Mouse (Mus musculus): ENCODE data around the gene Zbtb20. TPM values are rescaled to one million over a fixed set of nuclear protein-coding genes. Genes with fewer than 3 reads are reported as not detected.

Zbtb20 gene
- polyA plus RNA-seq, 1 experiment: 11.2 TPM

DNA sequence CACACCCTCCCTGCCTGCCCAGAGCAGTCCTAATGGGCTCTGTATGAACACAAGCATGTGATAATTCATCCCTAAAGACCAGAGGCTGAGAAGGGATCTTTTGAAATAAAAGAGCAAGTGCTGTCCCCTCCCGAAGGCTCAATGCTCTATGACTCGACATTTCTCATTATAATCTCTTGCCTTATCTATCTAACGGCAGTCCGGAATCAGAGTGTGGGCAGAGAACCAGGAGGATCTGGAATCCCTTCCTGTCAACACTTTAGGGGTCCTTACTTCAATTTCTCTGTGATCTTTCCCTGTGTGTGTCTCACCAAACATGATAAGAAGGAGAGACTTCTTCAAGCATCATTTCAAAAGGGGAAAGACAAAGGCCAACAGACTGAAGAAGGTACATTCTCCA, 770.2 kb downstream of the Zbtb20 start:
- no peaks in the 10 kb centered on the region; the same call in 1 of the 2 replicates for H3K4me1 ChIP-seq (ENCODE audit: control insufficient read depth, insufficient read depth, low read length)
- H3K27ac ChIP-seq (ENCODE audit: control insufficient read depth, insufficient read depth, low read depth, low read length, poor library complexity): no peak overlapping the region
- TF ChIP-seq CTCF (IDR thresholded peaks at IDR 0.05; ENCODE audit: control insufficient read depth, insufficient read depth, low read length) (no peak), POLR2A (IDR thresholded peaks at IDR 0.05; ENCODE audit: borderline replicate concordance, control insufficient read depth, low read depth, low read length) (no peak)
- 65% methylated on average over 4 of the region's 4 CpGs for WGBS
- no peak overlapping the region for H3K4me3 ChIP-seq (replicated peaks; ENCODE audit: control insufficient read depth, low read depth, low read length)

DNA sequence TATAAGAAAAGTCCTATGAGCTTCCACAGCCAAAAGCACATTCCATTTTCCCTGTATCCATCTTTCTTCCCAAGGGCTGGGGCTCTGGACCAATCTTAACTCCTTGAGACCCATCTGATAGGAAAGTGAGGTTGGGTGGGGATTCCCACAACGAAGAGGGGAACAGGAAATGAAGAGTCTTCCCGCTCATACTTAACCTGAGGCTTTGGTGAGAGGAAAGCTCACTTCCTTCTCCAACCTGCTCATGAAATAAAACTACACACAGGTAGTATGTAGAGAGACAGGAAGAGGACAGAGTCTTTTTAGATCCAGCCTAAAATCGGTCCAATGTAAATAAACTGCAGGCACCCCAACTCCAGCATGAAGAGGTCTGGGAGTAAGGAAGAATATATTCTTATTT, 771.3 kb downstream of the Zbtb20 start:
- TF ChIP-seq CTCF (IDR thresholded peaks at IDR 0.05; ENCODE audit: control insufficient read depth, insufficient read depth, low read length): no peak
- TF ChIP-seq POLR2A (IDR thresholded peaks at IDR 0.05; ENCODE audit: borderline replicate concordance, control insufficient read depth, low read depth, low read length): no peak
- Histone ChIP-seq H3K4me3 (replicated peaks; ENCODE audit: control insufficient read depth, low read depth, low read length) (no peak overlapping the region), H3K4me1 (ENCODE audit: control insufficient read depth, insufficient read depth, low read length) (no peaks in the 10 kb centered on the region; the same call in 1 of the 2 replicates), H3K27ac (ENCODE audit: control insufficient read depth, insufficient read depth, low read depth, low read length, poor library complexity) (no peak overlapping the region)
- WGBS: 49% methylated on average over 3 of the region's 3 CpGs

DNA sequence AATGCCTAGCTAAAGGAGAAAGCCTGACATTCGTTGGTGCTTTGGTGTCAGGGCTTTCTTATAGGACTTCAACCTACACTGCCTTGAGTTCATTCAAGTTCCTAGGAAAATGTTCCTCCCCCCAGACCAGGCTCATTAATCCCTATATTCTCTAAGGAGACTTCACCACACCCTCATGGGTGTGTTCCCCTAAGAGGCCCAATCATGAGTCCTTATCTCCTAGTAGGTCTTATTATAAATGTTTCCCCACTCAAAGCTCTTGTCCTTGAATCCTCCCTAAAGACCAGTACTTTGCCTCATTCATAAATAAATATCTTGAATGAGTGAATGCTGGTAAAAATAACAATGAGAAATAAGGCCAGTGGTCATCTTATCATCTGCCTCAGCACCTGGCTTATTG, 772.0 kb downstream of the Zbtb20 start:
- WGBS: 71% methylated on average over 1 of the region's 1 CpGs
- no peak for TF ChIP-seq POLR2A (IDR thresholded peaks at IDR 0.05; ENCODE audit: borderline replicate concordance, control insufficient read depth, low read depth, low read length)
- TF ChIP-seq CTCF (IDR thresholded peaks at IDR 0.05; ENCODE audit: control insufficient read depth, insufficient read depth, low read length): no peak
- Histone ChIP-seq H3K4me1 (ENCODE audit: control insufficient read depth, insufficient read depth, low read length) (no peaks in the 10 kb centered on the region; the same call in 1 of the 2 replicates), H3K4me3 (replicated peaks; ENCODE audit: control insufficient read depth, low read depth, low read length) (no peak overlapping the region), H3K27ac (ENCODE audit: control insufficient read depth, insufficient read depth, low read depth, low read length, poor library complexity) (no peak overlapping the region)

DNA sequence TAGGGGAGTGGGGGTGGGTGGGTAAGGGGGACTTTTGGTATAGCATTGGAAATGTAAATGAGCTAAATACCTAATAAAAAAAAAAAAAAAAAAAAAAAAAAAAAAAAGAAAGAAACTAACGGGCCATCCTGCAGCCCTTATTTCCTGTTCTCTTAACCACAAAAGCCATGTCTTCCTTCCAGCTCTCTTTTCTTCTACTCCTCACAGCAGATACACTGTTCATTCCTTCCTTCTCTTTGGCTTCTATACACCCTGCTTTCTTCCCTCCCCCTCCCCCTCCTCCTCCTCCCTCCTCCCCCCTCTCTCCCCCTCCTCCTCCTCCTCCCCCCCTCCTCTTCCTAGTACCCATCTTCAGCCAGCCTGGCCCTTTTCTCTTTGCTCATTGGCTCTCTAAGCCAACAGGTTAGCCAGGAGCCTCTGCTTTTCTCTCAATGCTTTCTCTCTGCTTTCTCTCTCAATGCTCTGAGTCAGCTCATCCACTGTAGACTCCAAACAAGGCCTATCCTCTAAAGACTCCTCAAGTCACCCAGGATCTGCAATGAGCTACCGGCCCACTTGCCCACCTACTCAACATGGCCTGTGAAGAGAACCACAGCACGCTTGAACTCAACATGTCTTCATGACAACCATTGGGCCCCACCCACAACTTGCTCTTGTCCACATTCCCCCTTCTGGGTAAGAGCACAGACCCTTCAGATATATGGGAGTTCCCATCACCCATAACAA, 774.8 kb downstream of the Zbtb20 start:
- no peak for TF ChIP-seq CTCF (IDR thresholded peaks at IDR 0.05; ENCODE audit: control insufficient read depth, insufficient read depth, low read length)
- TF ChIP-seq POLR2A (IDR thresholded peaks at IDR 0.05; ENCODE audit: borderline replicate concordance, control insufficient read depth, low read depth, low read length): no peak
- 89% methylated on average over 2 of the region's 3 CpGs for WGBS
- H3K4me3 ChIP-seq (replicated peaks; ENCODE audit: control insufficient read depth, low read depth, low read length): no peak overlapping the region
- H3K4me1 ChIP-seq (ENCODE audit: control insufficient read depth, insufficient read depth, low read length): no peaks in the 10 kb centered on the region; the same call in 1 of the 2 replicates
- H3K27ac ChIP-seq (ENCODE audit: control insufficient read depth, insufficient read depth, low read depth, low read length, poor library complexity): no peak overlapping the region

- Histone ChIP-seq H3K4me1 (ENCODE audit: control insufficient read depth, insufficient read depth, low read length) (no peaks in the 10 kb centered on the region; the same call in 1 of the 2 replicates), H3K4me3 (replicated peaks; ENCODE audit: control insufficient read depth, low read depth, low read length) (no peak overlapping the region), H3K27ac (ENCODE audit: control insufficient read depth, insufficient read depth, low read depth, low read length, poor library complexity) (no peak overlapping the region)
- WGBS: 73% methylated on average over 2 of the region's 2 CpGs
- TF ChIP-seq CTCF (IDR thresholded peaks at IDR 0.05; ENCODE audit: control insufficient read depth, insufficient read depth, low read length): no peak
- no peak for TF ChIP-seq POLR2A (IDR thresholded peaks at IDR 0.05; ENCODE audit: borderline replicate concordance, control insufficient read depth, low read depth, low read length)
These were observed 777.6 kb downstream of the Zbtb20 start for GRCm38 (mm10) chr16:43653288-43653687.

DNA sequence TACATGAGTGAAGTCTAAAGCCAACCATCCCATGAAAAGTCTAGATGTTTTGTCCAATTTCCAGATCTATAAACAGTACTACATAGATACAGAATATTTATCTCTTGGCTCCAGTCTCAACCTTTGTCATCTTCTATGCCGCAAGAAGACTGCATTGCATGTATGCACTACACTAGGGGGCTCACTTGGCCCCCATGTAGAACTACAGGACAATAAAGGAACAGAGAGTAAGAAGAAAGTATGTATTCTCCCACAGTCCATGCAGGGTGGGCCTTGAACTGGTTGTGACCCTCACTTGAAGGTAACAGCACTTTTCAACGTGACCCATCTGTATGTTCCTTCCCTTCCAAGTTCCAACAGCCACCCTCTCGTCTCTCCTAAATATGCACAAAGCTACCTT, 778.6 kb downstream of the Zbtb20 start:
- 64% methylated on average over 3 of the region's 3 CpGs for WGBS
- no peak overlapping the region for H3K27ac ChIP-seq (ENCODE audit: control insufficient read depth, insufficient read depth, low read depth, low read length, poor library complexity)
- no peak overlapping the region for H3K4me3 ChIP-seq (replicated peaks; ENCODE audit: control insufficient read depth, low read depth, low read length)
- no peaks in the 10 kb centered on the region; the same call in 1 of the 2 replicates for H3K4me1 ChIP-seq (ENCODE audit: control insufficient read depth, insufficient read depth, low read length)
- TF ChIP-seq CTCF (IDR thresholded peaks at IDR 0.05; ENCODE audit: control insufficient read depth, insufficient read depth, low read length) (no peak), POLR2A (IDR thresholded peaks at IDR 0.05; ENCODE audit: borderline replicate concordance, control insufficient read depth, low read depth, low read length) (no peak)

DNA sequence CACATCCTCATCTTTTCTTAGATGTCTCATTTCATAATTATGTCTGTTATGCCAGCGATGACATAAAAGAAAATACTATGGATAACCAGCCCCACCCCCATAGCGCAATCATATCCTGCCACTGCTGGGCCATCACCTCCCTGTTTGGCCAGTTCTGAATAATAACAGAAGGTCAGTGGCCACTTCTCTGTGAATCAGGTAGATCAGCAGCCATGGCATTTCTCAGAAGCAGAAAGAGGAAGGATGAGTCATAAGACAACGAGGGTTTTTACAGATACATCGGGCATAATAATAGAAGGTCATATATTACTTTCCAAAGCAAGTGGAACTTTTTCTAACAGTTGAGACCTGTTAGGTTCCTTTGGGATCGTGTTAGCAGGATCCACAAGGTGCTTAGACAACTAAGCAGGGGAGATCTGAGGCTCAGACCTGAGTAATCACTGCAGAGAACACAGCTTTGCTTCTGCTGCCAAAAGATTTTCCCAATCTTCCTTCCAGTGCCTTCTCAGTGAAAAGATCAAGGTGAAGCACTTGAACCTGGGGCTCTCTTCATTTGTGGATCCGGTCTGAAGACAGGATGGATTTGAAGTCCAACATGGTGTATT, 779.6 kb downstream of the Zbtb20 start:
- 52% methylated on average over 6 of the region's 6 CpGs for WGBS

DNA sequence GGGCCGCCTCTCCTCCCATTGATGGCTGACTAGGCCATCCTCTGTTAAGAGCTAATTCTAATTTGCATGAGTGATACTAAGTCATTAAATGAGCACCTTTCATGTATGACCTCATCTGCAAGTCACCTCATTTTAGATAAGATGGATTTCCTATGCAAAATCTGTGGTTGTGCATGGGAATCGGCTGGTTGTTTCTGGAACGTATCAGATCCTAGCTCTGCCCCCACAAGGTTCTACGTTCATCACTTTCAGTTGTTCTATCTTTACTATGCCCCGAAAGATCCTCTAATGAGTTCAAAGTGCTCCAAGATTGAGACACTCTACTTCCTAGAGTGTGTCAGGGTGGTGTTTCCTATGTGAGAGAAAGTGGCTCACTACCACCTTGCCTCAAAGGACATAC, 785.9 kb downstream of the Zbtb20 start:
- Histone ChIP-seq H3K4me3 (replicated peaks; ENCODE audit: control insufficient read depth, low read depth, low read length) (no peak overlapping the region), H3K27ac (ENCODE audit: control insufficient read depth, insufficient read depth, low read depth, low read length, poor library complexity) (no peak overlapping the region), H3K4me1 (ENCODE audit: control insufficient read depth, insufficient read depth, low read length) (no peaks in the 10 kb centered on the region)
- 85% methylated on average over 5 of the region's 5 CpGs for WGBS
- TF ChIP-seq CTCF (IDR thresholded peaks at IDR 0.05; ENCODE audit: control insufficient read depth, insufficient read depth, low read length) (no peak), POLR2A (IDR thresholded peaks at IDR 0.05; ENCODE audit: borderline replicate concordance, control insufficient read depth, low read depth, low read length) (no peak)

More for the DNA sequence above, 779.6 kb downstream of the Zbtb20 start:
- Histone ChIP-seq H3K4me3 (replicated peaks; ENCODE audit: control insufficient read depth, low read depth, low read length) (no peak overlapping the region), H3K27ac (ENCODE audit: control insufficient read depth, insufficient read depth, low read depth, low read length, poor library complexity) (no peak overlapping the region), H3K4me1 (ENCODE audit: control insufficient read depth, insufficient read depth, low read length) (no peaks in the 10 kb centered on the region; the same call in 1 of the 2 replicates)
- no peak for TF ChIP-seq POLR2A (IDR thresholded peaks at IDR 0.05; ENCODE audit: borderline replicate concordance, control insufficient read depth, low read depth, low read length)
- no peak for TF ChIP-seq CTCF (IDR thresholded peaks at IDR 0.05; ENCODE audit: control insufficient read depth, insufficient read depth, low read length)

All from bone marrow, adult 2 months (tissue).